Mouse (Mus musculus) embryo, embryonic 9.5 days (tissue): ENCODE measurements around the gene Ern1.

Experiments used
- DNase-seq: peaks from one replicate; pipeline ENCODE4 v3.0.0-alpha.2; 2017; ENCODE audit errors: extremely low spot score

The Ern1 gene

GRCm38 (mm10) chr11:106390757-106391156 lies 96.9 kb downstream of the Ern1 start:
- DNase-seq: no peak

DNA sequence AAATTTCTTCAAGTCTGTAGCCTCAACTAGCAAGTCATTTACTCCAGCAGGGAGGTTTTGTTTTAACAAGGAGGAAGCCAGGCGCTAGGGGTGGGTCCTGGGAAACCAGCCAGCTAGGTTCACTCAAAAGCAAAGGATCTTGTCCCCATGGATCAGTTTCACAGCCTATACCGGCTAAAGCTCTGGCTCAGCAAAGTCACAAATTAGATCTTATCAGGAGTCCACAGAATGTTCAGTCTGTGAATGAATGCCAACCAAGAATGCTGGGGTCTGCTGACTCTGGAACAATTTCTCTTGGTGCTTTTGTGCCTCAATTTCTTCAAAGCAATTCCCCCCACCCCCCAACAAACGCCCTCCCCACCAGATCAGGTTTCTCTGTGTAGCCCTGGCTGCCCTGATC lies 98.0 kb downstream of the Ern1 start:
- DNase-seq: no peak

DNA sequence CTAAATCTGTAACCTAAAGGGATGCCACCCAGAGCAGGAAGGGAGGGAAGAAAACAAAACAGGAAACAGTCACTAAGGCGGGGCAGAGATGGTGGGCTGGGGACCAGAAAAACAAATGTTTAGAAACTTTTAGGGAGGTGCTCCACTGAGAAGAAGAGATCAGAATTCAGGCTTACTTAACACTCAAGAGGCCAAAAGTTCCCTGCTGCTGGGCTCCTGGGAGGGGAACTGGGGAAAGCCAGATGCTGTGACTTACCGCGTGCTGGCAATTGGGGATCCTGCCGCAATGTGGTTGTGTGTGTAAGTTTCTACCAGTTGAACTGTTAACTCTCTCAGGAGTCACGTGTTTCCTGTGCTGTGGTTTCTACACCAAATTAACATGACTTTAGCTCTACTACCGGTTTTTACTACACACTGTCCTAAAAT lies 99.8 kb downstream of the Ern1 start, which contains the start of gene Icam2:
Gene Icam2, minus strand, starts transcription at position 285 of the 426 bp plus-strand sequence.
- no peak for DNase-seq

DNA sequence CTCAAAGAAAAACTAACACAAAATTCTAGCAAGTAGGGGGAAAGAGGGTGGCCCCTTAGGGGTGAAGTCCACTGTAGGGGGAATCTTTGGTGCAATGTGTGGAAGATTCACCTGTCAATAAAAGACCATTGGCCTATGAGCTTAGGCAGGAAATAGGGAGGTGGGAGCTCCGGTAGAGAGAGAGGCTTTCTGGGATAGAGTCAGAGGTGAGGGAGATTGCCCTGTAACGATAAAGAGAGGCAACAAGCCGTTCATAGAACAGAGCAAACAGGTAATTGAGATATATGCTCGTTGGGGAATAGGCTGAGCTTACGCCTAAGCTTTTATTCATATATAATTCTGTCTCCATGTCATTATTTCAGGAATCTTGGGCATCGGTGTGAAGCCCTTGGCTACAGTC lies 100.6 kb downstream of the Ern1 start:
- no peak for DNase-seq

DNA sequence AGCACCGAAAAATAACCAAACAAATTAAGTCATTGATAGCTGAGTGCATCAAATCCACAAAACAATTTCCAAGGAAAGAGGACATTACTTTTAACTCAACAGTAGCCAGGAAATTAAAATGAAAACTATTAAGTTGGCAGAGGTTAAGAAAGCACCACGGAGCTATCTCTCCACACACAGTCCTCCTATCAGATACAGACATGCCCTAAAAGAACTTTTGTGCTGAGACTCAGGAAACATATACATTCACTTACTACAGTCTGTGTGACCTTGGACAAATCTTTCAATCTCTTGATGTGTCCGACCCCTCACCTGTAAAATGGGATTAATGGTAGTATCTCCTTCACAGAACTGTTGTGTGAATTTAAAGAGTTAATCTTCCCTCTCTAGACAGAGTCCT lies 101.2 kb downstream of the Ern1 start:
- no peak for DNase-seq

DNA sequence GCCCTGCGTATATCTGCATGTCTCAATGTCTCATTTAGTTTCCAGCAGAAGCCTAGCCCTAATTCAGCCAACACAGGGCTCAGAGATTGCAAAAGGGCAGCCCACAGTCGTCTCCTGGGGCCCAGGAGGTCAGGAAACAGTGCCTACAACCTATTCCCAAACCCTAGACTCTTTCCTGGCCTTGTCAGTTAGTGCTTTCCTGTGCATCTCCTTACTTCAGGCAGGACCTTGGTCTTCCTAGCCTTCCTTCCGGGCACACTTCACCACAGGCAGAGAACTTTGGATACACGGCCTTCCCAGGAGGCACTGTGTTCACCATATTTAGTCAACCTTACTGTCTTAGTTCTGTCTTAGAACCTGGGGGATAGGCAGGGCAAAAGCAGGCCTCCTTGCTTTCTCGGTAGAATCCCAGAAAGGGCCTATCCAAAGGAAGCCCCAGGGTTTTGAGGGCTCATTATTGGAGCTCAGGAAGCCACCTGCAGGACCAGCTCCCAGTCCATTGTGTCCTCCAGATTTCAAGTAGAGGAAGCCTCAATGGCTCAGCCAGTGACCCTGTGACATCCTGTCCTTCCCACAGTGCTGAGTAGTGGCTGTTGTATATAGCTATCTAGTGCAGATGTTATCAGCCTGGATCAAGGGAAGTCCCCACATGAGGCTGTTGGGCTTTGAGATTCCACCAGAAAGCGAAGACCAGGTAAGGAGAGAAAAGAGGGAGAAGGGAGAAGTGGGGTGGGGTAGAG lies 104.4 kb downstream of the Ern1 start:
- no peak for DNase-seq

DNA sequence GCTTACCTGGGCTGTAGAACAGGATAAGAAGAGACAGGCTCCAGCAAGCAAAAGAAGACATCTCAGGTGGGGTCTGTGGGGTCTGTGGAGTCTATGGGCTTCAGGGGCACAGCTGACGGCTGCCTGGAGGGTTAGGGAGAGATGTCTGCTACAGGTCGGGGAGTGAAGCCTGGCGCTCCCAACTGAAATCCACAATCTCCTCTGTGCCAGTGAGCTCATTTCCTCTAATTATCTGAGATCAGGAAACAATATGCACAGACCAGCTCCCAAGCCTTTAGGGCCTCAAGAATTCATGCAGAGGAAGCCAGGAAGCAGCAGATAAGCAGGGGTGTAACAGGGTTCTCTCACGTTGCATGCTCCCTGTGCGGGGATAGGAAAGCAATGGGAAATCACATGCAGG lies 105.2 kb downstream of the Ern1 start:
- no peak for DNase-seq

DNA sequence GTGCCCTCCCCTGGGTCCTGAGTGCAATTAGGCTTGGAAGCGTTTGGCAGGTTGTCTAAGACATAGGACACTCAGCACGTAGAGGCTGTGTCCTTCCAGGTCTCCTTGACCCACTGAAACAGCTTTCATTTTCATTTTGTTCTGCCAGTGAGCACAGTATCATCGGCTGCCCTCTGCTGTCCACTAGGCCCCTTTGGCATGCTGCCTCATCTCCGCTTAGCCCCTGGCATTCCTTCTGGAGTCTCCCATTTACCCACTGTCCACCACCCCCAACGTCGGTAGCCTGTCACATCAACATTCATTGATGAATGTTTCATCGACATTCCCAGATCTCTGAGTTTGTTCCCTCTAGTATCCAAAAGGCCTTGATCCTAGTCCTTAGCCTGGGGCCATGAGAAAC lies 105.8 kb downstream of the Ern1 start:
- DNase-seq: no peak

DNA sequence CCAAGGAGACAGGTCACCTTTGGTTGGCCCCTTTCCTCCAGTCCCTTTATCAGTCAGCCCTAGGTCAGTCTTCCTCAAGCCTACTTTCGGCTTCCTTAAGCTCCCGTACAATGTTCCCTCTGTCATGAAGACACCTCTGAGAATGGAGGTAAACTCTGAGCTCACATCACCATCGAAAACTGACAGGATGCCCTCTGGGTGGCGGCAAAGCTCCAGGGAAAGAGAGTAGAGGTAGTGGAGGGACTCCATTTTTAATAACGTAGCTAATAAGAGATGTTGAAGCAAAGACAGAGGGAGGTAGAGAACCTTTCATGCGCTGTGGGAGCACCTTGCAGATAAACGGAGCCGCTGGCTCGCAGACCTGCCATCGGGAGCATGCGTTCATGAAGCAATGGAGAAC lies 106.6 kb downstream of the Ern1 start:
- DNase-seq: no peak

- no peak for DNase-seq
These were observed 112.7 kb downstream of the Ern1 start for GRCm38 (mm10) chr11:106374979-106375378.

DNA sequence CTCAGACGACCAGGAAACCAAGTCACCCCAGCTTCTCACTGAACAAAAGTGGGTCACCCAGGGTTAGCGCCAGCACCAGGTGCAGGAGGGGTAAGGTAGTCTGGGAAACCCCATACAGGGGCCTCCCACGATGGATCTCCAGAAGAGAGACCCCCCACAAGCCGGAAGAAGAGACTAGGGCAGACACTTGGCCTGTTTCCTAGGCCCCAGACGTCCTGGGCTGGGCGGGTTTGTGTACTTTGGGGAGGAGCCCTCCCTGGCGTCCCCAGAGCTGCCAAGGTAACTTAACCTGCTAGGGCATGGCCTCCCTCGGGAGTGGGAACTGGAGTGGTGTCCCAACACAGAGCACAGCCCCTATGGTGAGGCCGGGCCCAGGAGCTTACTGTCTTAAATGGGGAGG lies 113.1 kb downstream of the Ern1 start:
- DNase-seq: no peak

GRCm38 (mm10) chr11:106373998-106374397 lies 113.7 kb downstream of the Ern1 start:
- DNase-seq: no peak

DNA sequence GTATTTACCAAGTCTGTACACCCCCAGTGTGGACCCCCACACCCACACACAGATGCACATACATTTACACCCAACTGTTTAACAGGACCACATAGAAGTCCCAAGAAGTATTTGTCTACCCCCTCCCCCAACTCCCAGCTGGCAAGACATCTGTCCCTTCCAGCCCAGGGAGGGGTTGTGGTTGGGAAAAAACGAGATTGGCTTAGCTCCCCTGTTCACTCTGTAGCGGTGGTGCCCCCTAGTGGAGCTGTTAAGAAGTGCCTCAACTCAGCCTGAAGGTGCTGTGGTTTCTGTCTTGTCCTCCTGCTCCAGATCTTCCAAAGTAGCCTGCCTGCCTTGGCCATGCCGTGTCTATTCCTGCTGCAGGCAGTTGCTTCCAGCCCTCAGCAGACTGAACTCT lies 121.3 kb downstream of the Ern1 start:
- peak; percentile 82 for DNase-seq

DNA sequence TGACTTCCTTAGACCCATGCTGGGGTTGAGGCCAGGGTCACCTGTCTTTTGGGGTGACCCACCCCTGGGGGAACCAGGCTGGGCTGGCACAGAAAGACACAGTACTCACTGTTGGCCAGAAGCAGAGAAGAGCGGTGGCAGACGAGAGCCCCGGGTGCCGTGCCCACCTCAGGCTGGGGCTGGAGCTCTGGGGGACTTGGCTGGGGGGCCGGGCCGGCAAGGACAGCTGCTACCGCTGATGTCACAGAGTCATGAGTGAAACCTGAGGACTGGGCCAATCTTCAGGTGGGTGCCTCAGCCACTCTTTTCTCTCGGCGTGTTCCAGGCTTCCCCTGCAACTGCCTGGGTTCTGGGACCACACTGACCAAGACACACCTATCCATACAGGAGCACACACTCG lies 122.3 kb downstream of the Ern1 start, which contains the start of gene Prr29:
Gene Prr29, plus strand, starts transcription at position 107 of the 400 bp plus-strand sequence.
- DNase-seq: no peak

- peak; percentile 39 for DNase-seq
These were observed 122.9 kb downstream of the Ern1 start for GRCm38 (mm10) chr11:106364712-106365111.

GRCm38 (mm10) chr11:106359350-106359749 lies 128.3 kb downstream of the Ern1 start:
- DNase-seq: peak; percentile 39

DNA sequence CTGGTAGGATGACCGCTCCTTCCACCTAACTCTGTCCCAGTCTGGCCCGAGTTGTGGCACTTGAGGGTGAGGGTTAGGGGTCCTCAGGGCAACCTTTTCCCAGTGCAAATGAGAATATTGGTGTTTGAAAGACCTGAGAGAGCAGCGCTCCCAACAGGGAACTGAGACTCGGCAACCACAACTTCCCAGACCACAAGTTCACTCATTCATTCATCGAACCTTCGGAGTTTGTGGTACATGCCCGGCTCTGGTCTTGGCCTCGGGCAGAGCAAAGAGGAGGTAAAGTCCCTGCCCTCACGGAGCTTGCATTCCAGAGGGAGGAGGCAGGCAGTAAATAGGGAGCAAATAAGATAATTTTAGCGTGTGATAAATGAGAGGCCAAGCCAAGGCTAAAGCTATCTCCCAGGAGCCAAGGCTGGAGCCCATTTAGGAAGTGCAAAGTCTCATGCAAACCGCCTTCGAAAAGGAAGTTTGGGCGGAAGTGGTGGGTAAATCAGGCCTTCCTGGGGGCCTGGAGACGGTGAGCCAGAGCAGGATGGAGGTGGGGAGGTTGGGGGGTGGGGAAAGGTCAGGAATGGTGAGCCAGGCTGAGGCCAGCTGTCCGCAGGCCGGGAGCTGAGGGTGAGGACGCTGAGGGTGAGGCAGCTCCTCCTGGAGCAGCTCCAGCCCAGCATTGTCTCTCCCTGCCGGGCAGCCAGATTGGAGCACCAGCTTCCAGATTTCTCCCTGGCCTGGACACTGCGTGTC lies 132.1 kb downstream of the Ern1 start:
- DNase-seq: no peak

GRCm38 (mm10) chr11:106354181-106354580 lies 133.5 kb downstream of the Ern1 start:
- DNase-seq: no peak

DNA sequence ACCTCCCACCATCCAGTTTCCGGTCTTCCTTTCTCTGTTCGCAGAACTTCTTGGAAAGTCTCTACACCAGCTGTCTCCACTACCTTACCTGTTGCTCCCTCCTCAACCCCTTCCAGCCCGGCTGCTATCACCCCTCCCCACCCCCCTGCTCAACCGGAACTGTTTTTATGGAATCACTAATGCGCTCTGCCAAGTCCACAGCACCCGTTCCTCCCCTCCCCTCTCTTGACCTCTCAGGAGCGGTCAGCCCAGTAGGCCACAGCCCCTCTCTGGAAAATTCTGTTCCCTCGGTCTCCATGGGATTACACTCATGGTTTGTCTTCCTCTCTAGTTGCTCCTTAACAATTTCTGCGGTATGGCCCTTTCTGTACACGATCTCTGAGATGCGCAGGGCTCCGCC lies 134.5 kb downstream of the Ern1 start, which contains the start of gene Scn4a:
Gene Scn4a, minus strand, starts transcription at position 101 of the 400 bp plus-strand sequence.
- DNase-seq: no peak

- DNase-seq: no peak
These were observed 135.7 kb downstream of the Ern1 start for GRCm38 (mm10) chr11:106351941-106352340.

GRCm38 (mm10) chr11:106351253-106351652 lies 136.4 kb downstream of the Ern1 start:
- no peak for DNase-seq

GRCm38 (mm10) chr11:106350853-106351252 lies 136.8 kb downstream of the Ern1 start:
- DNase-seq: no peak

GRCm38 (mm10) chr11:106349772-106350171 lies 137.9 kb downstream of the Ern1 start:
- no peak for DNase-seq
